8 mouse cellular contexts compared by ENCODE assay signal in the genomic region with DNA sequence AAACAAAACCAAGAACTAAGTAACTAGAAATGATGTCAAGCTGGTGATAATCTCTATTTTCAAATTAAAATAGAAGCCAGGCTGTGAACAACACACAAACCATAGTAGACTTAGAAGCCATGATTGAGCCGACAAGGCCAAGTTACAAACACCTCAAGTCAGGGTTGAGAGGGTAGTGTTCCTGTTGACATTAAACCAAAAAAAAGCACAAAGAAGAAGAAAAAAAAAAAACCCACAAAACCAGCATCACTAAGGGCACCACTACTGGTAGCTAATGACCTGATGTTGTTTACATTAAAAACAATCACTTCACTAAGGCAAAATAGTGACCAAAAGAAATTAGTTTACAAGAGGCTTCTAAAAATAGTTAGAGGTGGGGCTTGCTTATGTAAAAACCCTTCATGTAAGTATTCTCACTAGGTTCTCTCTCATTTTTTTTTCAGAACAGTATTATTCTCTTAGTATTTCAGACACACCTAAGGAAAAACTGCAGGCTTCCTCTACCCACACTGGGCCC. TPM values are rescaled to one million over a fixed set of nuclear protein-coding genes. Genes with fewer than 3 reads are reported as not detected.
A peak's percentile ranks its signal among the peaks of the same experiment; 100 is the strongest.
DNase-seq lines count a peak whose midpoint lies in the region; ATAC-seq and TF ChIP-seq lines count a peak whose summit lies in the region.

No protein-coding gene starts in this region.

- H3K9ac ChIP-seq in forebrain, embryonic 12.5 days: peak overlapping the region; percentile 66; the same call in 1 of the 2 replicates
- H3K9ac ChIP-seq in liver, embryonic 12.5 days: peak overlapping the region; percentile 98

- no peaks in the 10 kb centered on the region for H3K27me3 ChIP-seq in C2C12 (ENCODE audit: control insufficient read depth, insufficient read depth, insufficient read length)
- H3K27me3 ChIP-seq in forebrain, embryonic 12.5 days: no peaks in the 10 kb centered on the region
- no peaks in the 10 kb centered on the region for H3K27me3 ChIP-seq in liver, embryonic 12.5 days (replicated peaks)

- TF ChIP-seq CTCF in gastrocnemius, adult 2 months (IDR thresholded peaks at IDR 0.05): no peak
- TF ChIP-seq CTCF in C2C12 (IDR thresholded peaks at IDR 0.05; ENCODE audit: control insufficient read depth, insufficient read depth, insufficient read length): no peak

- peaks cover 83% of the 10 kb centered on the region for H3K79me3 ChIP-seq in C2C12 (ENCODE audit: low read depth)

- no peaks in the 10 kb centered on the region for H3K9me3 ChIP-seq in forebrain, embryonic 12.5 days
- H3K9me3 ChIP-seq in liver, embryonic 12.5 days (replicated peaks): no peaks in the 10 kb centered on the region

- no peak for ATAC-seq in forebrain, embryonic 12.5 days (ENCODE audit: low FRiP score)
- ATAC-seq in liver, embryonic 12.5 days: no peak
- ATAC-seq in granulocyte monocyte progenitor cell, adult 5-6 weeks (replicated peaks; ENCODE audit: poor library complexity, severe bottlenecking): no peak

- H3K4me3 ChIP-seq in gastrocnemius, adult 2 months: peak overlapping the region; percentile 99
- peak overlapping the region; percentile 78 for H3K4me3 ChIP-seq in C2C12 (ENCODE audit: insufficient read depth, poor library complexity, severe bottlenecking)
- H3K4me3 ChIP-seq in forebrain, embryonic 12.5 days (replicated peaks): peak overlapping the region; percentile 93
- H3K4me3 ChIP-seq in liver, embryonic 12.5 days: peak overlapping the region; percentile 96

- DNase-seq in gastrocnemius, adult 2 months: peak; percentile 19
- no peak for DNase-seq in gastrocnemius, postnatal 4 days (ENCODE audit: low spot score in 2 of 2)
- DNase-seq in urinary bladder, postnatal 36 days (ENCODE audit: low spot score in 2 of 2): no peak
- no peak for DNase-seq in ovary, adult 18-20 months (ENCODE audit: low spot score)

- intact Hi-C loops in gastrocnemius, adult 2 months (cut with DNase I): loop anchor here (2.0 to 5.0 kb wide), 3 partner anchors 73 to 333 kb away; no protein-coding TSS in a partner anchor

- H3K27ac ChIP-seq in gastrocnemius, adult 2 months: peak overlapping the region; percentile 100
- peak overlapping the region; percentile 42; the same call in 1 of the 2 replicates for H3K27ac ChIP-seq in forebrain, embryonic 12.5 days
- H3K27ac ChIP-seq in liver, embryonic 12.5 days: peak overlapping the region; percentile 95

- WGBS in forebrain, embryonic 12.5 days: 44% methylated on average over 1 of the region's 1 CpGs
- WGBS in liver, embryonic 12.5 days (ENCODE audit: insufficient replicate concordance): 0% methylated on average over 1 of the region's 1 CpGs

- peaks cover 74% of the 10 kb centered on the region for H3K36me3 ChIP-seq in C2C12 (ENCODE audit: control insufficient read depth, insufficient read depth)
- H3K36me3 ChIP-seq in forebrain, embryonic 12.5 days (replicated peaks): peaks cover 13% of the 10 kb centered on the region
- peaks cover 49% of the 10 kb centered on the region for H3K36me3 ChIP-seq in liver, embryonic 12.5 days

- H3ac ChIP-seq in C2C12 (ENCODE audit: control insufficient read depth, insufficient read length, low read depth): peak overlapping the region; percentile 50

- peaks cover 90% of the 10 kb centered on the region for H3K79me2 ChIP-seq in C2C12 (ENCODE audit: control insufficient read depth, insufficient read depth)

- peak overlapping the region; percentile 96 for H3K4me2 ChIP-seq in forebrain, embryonic 12.5 days
- peak overlapping the region; percentile 96 for H3K4me2 ChIP-seq in liver, embryonic 12.5 days

- H3K4me1 ChIP-seq in forebrain, embryonic 12.5 days: peaks cover 65% of the 10 kb centered on the region
- H3K4me1 ChIP-seq in liver, embryonic 12.5 days: peaks cover 65% of the 10 kb centered on the region

TF ChIP-seq in C2C12, 6 proteins besides CTCF, POLR2A, EP300 and RAD21:
- TF ChIP-seq MYOG (IDR thresholded peaks at IDR 0.05; ENCODE audit: control insufficient read depth, extremely low read depth, insufficient read length) (no peak), FOSL1 (IDR thresholded peaks at IDR 0.05; ENCODE audit: insufficient read depth, low read length, poor library complexity, severe bottlenecking) (no peak), CEBPB (IDR thresholded peaks at IDR 0.05; ENCODE audit: low read depth) (no peak), MAX (IDR thresholded peaks at IDR 0.05) (no peak), MYOD1 (IDR thresholded peaks at IDR 0.05; ENCODE audit: control insufficient read depth, insufficient read length, low read depth) (no peak), USF1 (IDR thresholded peaks at IDR 0.05; ENCODE audit: low read depth) (no peak)

RNA-seq across cellular contexts. Expression of a gene that starts 4.2 kb away (rescaled TPM):
- 10 to 100 TPM; 28.6 to 81.6 TPM for total RNA-seq in gastrocnemius, adult 2 months (2021)
- total RNA-seq in gastrocnemius, postnatal 4 days (2021): 10 to 100 TPM; 71.8 to 76.1 TPM
- 20.9 TPM for polyA plus RNA-seq in C2C12 (2012; fragmentation: generic; extraction: Trizol)
- polyA plus RNA-seq in forebrain, embryonic 12.5 days (2016; fragmentation: Nextera tagmentation; extraction: Ambion mirVana): 7.4 and 7.8 TPM in 2 replicates
- 5.5 and 5.6 TPM in 2 replicates for polyA plus RNA-seq in liver, embryonic 12.5 days (2016; fragmentation: Nextera tagmentation; extraction: Ambion mirVana)
- total RNA-seq in granulocyte monocyte progenitor cell, adult 5-6 weeks (2014; fragmentation: Nextera tagmentation): 112 and 113 TPM in 2 replicates
- 97.9 and 112 TPM in 2 replicates for total RNA-seq in granulocyte monocyte progenitor cell, adult 5-6 weeks (2017)

Comparison
In these comparisons a context has a peak if more than half of its experiments do, and no peak if none do; other contexts are left out.
1. H3K27ac ChIP-seq: peak in every context shown above with its lines; median percentile 100 in gastrocnemius, adult 2 months; 95 in liver, embryonic 12.5 days; 42 in forebrain, embryonic 12.5 days.